Mouse (Mus musculus) mouse embryonic stem cell (cell line): ENCODE results near the gene Pde4c.

Experiments
- in situ Hi-C, 2 experiments: fragments of 300-500 bp; cut with MboI; formaldehyde crosslinking; loops; 1 replicate in 1 of 2; 3 replicates in 1 of 2; pipeline ENCODE4 v1.14.3; 2019 to 2020; ENCODE audit warnings: low sequenced_read_pairs in 2 of 2, low pct_unique_long_range_greater_than_20kb in 1 of 2, mixed read lengths in 1 of 2; ENCODE audit not compliant: unreplicated experiment in 1 of 2

Pde4c gene

DNA sequence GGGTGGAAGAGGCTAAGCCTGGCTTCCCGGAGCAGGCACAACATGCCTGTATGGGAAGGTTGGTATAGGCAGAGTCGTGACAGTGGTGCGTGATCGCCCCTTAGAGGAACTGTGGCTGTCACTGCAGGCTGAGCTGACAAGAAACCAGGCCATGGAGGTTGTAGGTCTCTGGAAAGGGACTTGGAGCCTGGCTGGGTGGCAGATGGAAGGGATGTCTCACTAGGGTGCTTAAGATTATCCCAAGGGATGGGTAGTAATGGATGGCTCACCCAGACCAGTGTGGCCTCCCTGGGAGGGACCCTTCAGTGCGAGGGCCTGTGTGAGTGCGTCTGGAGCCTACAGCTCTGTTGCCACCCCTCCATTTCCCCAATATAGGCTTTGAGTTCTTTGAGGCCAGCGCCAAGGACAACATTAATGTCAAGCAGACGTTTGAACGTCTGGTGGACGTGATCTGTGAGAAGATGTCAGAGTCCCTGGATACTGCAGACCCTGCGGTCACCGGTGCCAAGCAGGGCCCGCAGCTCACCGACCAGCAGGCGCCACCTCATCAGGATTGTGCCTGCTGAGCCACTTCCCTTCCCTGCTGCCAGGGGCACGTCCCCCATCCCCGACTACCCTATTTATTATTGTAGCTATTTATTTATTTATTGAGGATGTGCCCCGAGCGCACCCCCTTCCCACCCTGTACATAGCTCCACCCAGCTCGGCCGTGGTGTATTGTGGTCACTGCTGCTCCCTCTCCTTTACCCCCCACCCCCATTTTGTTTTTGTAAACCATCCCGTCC, 34.2 kb downstream of the Pde4c start:
- in situ Hi-C loops: no loop called here

DNA sequence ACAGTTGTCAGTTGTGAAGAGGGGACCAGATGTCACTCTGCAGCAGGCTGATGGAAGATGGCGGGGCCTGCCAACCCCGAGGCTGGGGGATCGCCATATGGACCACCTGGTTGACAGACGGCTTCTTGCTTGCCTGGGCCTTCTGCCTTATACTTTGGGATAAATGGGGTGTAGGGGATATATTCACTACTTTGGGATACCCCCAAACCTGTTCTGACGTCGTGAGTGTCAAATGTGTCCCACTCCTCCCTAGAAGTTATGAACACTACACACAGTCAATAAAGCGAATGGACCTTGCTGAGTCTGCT, 34.7 kb downstream of the Pde4c start:
- in situ Hi-C loops: no loop called here

- in situ Hi-C loops: no loop called here
Observed at GRCm38 (mm10) chr8:70758616-70759561, 35.4 kb downstream of the Pde4c start.

DNA sequence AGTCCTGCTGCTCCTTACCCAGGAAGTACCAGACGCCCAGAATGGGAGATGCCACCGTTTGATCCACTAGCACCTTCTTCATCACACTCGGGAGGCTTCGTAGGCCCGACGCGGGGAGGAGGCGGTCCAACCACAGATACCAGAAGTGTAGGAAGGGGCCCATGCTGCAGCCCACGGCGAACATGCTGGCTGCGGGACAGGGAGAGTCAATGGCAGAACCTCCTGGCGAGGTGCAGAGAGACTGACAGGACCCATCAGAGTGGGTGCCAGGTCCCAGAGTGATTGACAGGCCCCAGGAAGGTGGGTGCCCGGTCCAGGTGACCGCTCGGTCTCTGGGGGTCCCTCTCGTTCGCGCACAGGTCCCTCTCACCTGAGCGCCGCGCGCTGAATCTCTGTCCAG, 36.8 kb downstream of the Pde4c start:
- in situ Hi-C loops: loop anchor here in 1 of 2 experiments (5.0 kb wide), 1 partner anchor 43 kb away; the partner anchor contains the start of gene Gm3336

GRCm38 (mm10) chr8:70760775-70761406, 37.4 kb downstream of the Pde4c start, which contains the start of gene Mpv17l2:
Gene Mpv17l2 (minus strand): TSS chr8:70760946.
- in situ Hi-C loops: loop anchor here in 1 of 2 experiments (5.0 kb wide), 1 partner anchor 44 kb away; the partner anchor contains the start of gene Gm3336

DNA sequence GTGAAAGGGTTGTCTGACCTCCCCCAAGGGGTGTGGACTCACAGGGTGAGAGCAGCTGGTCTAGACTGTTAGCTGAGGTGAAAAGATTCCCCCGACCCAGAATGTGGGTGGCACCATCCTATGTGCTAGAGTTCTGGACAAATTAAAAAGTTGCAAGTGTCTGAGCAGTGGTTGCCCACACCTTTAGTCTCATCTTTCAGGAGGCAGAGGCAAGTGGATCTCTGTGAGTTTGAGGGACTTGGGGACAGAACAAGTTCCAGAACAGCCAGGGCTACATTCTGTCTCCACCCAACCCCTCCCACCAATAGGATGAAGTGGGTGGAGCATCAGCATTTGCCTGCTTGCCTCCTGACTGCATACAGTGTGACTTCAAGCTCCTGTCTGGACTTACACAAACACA, 38.6 kb downstream of the Pde4c start:
- in situ Hi-C loops: loop anchor here in 1 of 2 experiments (5.0 kb wide), 1 partner anchor 45 kb away; the partner anchor contains the start of gene Gm3336

DNA sequence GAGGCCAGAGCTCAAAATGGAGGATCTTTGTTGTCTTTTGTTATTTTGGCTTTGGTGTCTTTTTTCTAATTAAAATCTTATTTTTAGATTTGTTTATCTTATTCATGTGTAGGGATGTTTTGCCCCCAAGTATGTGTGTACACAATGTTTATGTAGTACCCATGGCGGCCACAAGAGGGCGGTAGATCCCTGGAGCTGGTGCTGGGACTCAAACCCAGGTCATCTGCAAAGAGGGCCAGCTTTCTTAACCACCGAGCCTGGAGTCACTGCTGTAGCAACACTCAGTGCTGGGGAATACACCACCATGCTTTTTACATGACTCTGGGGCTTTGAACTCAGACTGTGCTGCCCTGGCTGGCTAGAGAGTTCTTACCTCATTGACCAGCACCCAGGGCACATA, 39.8 kb downstream of the Pde4c start:
- in situ Hi-C loops: loop anchor here in 1 of 2 experiments (5.0 kb wide), 1 partner anchor 46 kb away; the partner anchor contains the start of gene Gm3336

GRCm38 (mm10) chr8:70764026-70764425, 40.5 kb downstream of the Pde4c start:
- in situ Hi-C loops: loop anchor here in 1 of 2 experiments (5.0 kb wide), 1 partner anchor 47 kb away; the partner anchor contains the start of gene Gm3336

GRCm38 (mm10) chr8:70764676-70765075, 41.2 kb downstream of the Pde4c start:
- in situ Hi-C loops: loop anchor here in 1 of 2 experiments (5.0 kb wide), 1 partner anchor 47 kb away; the partner anchor contains the start of gene Gm3336

GRCm38 (mm10) chr8:70765329-70765728, 41.8 kb downstream of the Pde4c start:
- in situ Hi-C loops: no loop called here

- in situ Hi-C loops: no loop called here
Observed at GRCm38 (mm10) chr8:70765838-70766570, 42.5 kb downstream of the Pde4c start.

GRCm38 (mm10) chr8:70766571-70767440, 43.3 kb downstream of the Pde4c start:
- in situ Hi-C loops: no loop called here

GRCm38 (mm10) chr8:70767503-70767902, 44.0 kb downstream of the Pde4c start:
- in situ Hi-C loops: no loop called here

DNA sequence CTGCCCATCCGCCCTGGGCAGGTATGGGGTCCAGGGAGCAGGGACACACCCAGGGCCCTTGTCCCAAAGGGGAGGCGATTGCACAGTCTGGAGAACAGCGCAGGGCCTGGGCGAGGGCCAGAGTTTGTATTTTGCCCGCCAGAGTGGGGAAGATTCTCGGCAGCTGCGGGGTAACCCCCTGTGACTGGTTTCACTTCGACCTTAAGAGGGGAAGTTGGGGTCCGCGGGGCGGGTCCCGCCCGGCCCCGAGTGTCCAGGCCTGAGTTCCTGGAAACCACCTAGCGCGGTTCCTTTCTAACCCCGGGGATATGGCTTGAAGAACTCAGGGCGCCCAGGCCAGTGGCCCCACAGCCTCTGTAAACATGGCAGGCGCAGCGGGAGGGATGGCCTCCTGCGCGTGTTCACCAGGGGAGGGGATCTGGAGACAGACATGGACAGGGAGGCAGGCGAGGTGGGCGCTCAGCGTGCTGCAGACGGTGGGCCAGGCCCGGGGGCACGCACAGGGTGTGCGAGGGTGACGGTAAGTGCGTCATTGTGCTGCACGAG, 44.8 kb downstream of the Pde4c start:
- in situ Hi-C loops: no loop called here

DNA sequence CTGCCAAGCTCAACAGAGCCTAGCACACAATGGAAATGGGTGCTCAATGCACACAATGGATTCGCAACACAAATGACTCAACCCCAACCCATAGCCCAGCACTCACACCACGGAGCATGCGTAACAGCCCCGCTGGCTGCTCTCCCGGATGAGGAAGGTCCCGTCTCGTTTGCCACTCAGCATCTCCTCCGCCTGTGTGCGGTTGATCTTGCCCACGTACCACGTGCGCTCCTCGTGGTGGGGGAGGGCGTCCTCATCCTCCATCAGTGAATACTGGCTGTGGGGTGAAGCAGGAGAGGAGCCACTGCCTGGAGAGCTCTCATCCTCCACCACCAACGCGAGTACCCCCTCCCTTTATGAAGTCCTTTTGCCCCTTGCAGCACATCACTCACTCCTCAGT, 45.4 kb downstream of the Pde4c start:
- in situ Hi-C loops: no loop called here

- in situ Hi-C loops: no loop called here
Observed at GRCm38 (mm10) chr8:70769359-70769758, 45.8 kb downstream of the Pde4c start.

DNA sequence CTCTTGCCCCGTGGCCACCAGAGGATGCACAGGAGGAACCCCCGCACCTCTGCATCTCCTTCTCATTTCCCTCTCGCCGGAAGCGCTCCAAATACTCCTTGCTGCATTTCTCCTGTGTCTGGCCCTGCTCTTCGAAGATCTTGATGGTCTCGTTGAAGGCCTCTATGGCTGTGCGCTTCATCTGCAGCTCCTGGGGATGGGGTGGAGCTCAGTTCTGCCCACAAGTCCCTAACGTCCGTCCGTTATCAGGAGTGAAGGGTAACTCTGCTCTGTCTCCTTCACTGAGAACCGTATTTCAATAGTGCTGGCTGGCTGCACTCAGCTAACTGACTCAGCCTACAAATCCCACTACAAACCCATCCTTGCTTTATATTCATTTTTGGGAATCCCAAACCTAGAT, 46.3 kb downstream of the Pde4c start:
- in situ Hi-C loops: no loop called here
